Mouse (Mus musculus): ENCODE measurements around the gene Aacs.

DNA sequence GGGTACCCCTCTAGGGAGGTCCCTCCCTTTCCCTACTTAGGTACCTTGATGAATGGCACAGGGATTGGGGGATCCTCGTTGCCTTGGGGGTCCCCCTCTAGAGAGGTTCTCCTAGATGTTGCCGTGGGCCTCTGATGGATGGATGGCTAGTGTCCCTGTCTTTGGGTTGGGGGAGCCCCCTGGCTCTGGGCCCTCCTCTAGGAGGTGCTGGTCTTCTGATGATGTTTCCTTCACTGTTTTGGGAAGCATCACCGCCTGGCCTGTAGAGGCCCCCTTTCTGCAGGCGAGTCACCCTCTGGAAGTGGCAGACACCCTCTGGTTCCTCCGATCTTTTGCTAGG is 642 bp downstream of the Aacs start:
- TF ChIP-seq CTCF (IDR thresholded peaks at IDR 0.05; ENCODE audit: extremely low read depth, insufficient read length, insufficient replicate concordance, low read depth, low read length) (no peak), POLR2A (IDR thresholded peaks at IDR 0.05; ENCODE audit: low read depth, low read length) (no peak)
